Mouse (Mus musculus) liver, adult 2 months (tissue): Measurements from ENCODE around the gene Egr4.

ENCODE experiments used
- CTCF ChIP-seq: fragments of 200-500 bp; IDR thresholded peaks from 2 replicates; pipeline ENCODE4 v1.5.1; 2011; ENCODE audit warnings: low read depth, low read length, control low read depth
- POLR2A ChIP-seq: fragments of 200-500 bp; IDR thresholded peaks from 2 replicates; pipeline ENCODE4 v1.6.1; 2011; ENCODE audit warnings: low read length, control low read depth; ENCODE audit not compliant: insufficient read depth; ENCODE audit errors: extremely low read depth

- TF ChIP-seq CTCF, result no peak
- TF ChIP-seq POLR2A, result no peak
Measured at GRCm38 (mm10) chr6:85543351-85544175, 30.2 kb upstream of the Egr4 start.
